Mouse (Mus musculus) liver, embryonic 14.5 days (tissue): Measurements from ENCODE around the gene Nmnat2.

Source experiments
- CTCF ChIP-seq: IDR thresholded peaks from 2 replicates; pipeline ENCODE4 v1.5.1; 2016; ENCODE audit warnings: antibody characterized with exemption, low read depth, control low read depth
- EP300 ChIP-seq: IDR thresholded peaks from 2 replicates; pipeline ENCODE4 v1.6.1; 2016; ENCODE audit warnings: antibody characterized with exemption, low read depth

DNA sequence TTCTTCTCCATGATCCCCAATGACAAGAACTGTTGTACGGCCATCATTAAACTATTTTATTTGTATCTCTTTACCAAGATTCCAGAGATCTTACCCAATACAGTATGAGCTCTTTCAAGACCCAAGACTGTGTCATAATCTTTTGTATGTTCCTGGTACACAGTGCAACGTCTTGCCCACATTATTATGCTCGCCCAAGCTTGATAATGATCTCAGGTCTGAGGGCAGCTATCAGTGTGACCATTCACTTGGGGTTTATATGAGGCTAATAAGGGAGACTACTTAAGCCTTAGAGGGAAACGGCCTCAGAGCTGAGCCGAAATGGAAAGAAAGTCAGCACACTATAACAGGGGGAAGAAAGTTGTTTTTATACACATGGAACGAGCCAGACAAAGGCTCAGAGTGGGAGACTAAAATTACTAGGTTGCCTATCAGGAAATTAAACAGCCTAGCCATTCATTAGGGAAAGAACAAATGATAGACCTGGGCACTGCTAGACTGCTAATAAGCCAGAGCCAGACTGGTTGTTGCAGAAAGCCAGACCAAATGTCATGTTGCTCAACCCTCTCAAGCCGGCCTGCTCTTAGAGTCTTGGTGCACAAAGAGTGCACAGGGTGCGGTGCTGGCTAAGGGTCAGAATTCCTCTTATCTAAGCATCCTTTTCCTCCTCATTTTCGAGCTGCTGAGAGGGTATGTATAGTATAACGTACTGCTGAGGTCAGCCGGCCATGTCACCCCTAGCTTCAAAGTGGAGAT lies 47.7 kb downstream of the Nmnat2 start:
- TF ChIP-seq EP300 = no peak
- no peak for TF ChIP-seq CTCF
